Mouse (Mus musculus) MEL (cell line): ENCODE measurements around the gene Zfp384. TPM values are rescaled to one million over a fixed set of nuclear protein-coding genes. Genes with fewer than 3 reads are reported as not detected.
"Not testable (repeated sequence)": the region's sequence is repeated elsewhere in the genome, so short reads cannot be mapped to it uniquely, and the experiment has no call there.

ENCODE experiments used
- DNase-seq: peaks from one replicate; pipeline ENCODE4 v3.0.0; 2011; ENCODE audit warnings: low read depth, low spot score
- H3K27ac ChIP-seq: 2 replicates; pipeline ENCODE4 v1.5.1; 2012; ENCODE audit warnings: low read depth, mild to moderate bottlenecking, control low read depth, low read length, moderate library complexity; ENCODE audit not compliant: control insufficient read depth
- H3K27me3 ChIP-seq, 2 experiments: fragments of 150-350 bp in 1 of 2; sonication (generic) in 1 of 2; 2 replicates each; pipeline ENCODE4 v1.6.1; 2012; ENCODE audit warnings: low read length in 2 of 2, mild to moderate bottlenecking in 2 of 2, improper control_type of control experiment in 1 of 2, moderate library complexity in 1 of 2; ENCODE audit not compliant: insufficient read depth in 2 of 2, control insufficient read depth in 1 of 2
- H3K36me3 ChIP-seq, 2 experiments: 2 replicates each; pipeline ENCODE4 v1.6.1; 2012 to 2014; ENCODE audit warnings: low read length in 2 of 2, improper control_type of control experiment in 1 of 2, inconsistent platforms in 1 of 2, mild to moderate bottlenecking in 1 of 2; ENCODE audit not compliant: insufficient read depth in 2 of 2, control insufficient read depth in 1 of 2
- H3K4me1 ChIP-seq, 2 experiments: fragments of 150-350 bp in 1 of 2; sonication (generic) in 1 of 2; 2 replicates each; pipeline ENCODE4 v1.6.1; 2012; ENCODE audit warnings: low read length in 2 of 2, improper control_type of control experiment in 1 of 2, mild to moderate bottlenecking in 1 of 2; ENCODE audit not compliant: insufficient read depth in 2 of 2, control insufficient read depth in 1 of 2
- H3K4me3 ChIP-seq, 2 experiments: fragments of 150-350 bp in 1 of 2; sonication (generic) in 1 of 2; 2 replicates each; pipeline ENCODE4 v1.5.1; 2012; ENCODE audit warnings: low read depth in 2 of 2, low read length in 2 of 2, mild to moderate bottlenecking in 2 of 2, moderate library complexity in 2 of 2, control low read depth in 1 of 2, improper control_type of control experiment in 1 of 2; ENCODE audit not compliant: control insufficient read depth in 1 of 2, insufficient read depth in 1 of 2
- H3K79me2 ChIP-seq: 2 replicates; pipeline ENCODE4 v1.6.1; 2012; ENCODE audit warnings: mild to moderate bottlenecking, low read length, moderate library complexity; ENCODE audit not compliant: control insufficient read depth, poor library complexity, insufficient read depth
- H3K9ac ChIP-seq: 2 replicates; pipeline ENCODE4 v1.6.1; 2012; ENCODE audit warnings: low read depth, mild to moderate bottlenecking, control low read depth, low read length, moderate library complexity; ENCODE audit not compliant: control insufficient read depth, poor library complexity, severe bottlenecking
- H3K9me3 ChIP-seq: fragments of 150-350 bp; sonication (generic); replicated peaks from 2 replicates; pipeline ENCODE4 v1.6.1; 2012; ENCODE audit warnings: mild to moderate bottlenecking, low read length, improper control_type of control experiment, moderate library complexity; ENCODE audit not compliant: insufficient read depth
- BHLHE40 ChIP-seq: IDR thresholded peaks from 2 replicates; pipeline ENCODE4 v1.6.1; 2012; ENCODE audit warnings: low read depth, mild to moderate bottlenecking, inconsistent platforms, low read length, improper control_type of control experiment, borderline replicate concordance
- CHD1 ChIP-seq: IDR thresholded peaks from 2 replicates; pipeline ENCODE4 v1.6.1; 2012; ENCODE audit warnings: low read depth, mild to moderate bottlenecking, inconsistent platforms, low read length, improper control_type of control experiment
- CTCF ChIP-seq, 3 experiments: IDR thresholded peaks in 2 of 3; conservative IDR thresholded peaks in 1 of 3; 2 replicates each; pipeline ENCODE4 v1.5.1; 2011 to 2012; ENCODE audit warnings: low read length in 3 of 3, low read depth in 2 of 3, mild to moderate bottlenecking in 2 of 3, improper control_type of control experiment in 1 of 3, inconsistent platforms in 1 of 3, mixed read lengths in 1 of 3, moderate library complexity in 1 of 3; ENCODE audit not compliant: control insufficient read depth in 1 of 3, insufficient read depth in 1 of 3, poor library complexity in 1 of 3, severe bottlenecking in 1 of 3
- ELF1 ChIP-seq: IDR thresholded peaks from 2 replicates; pipeline ENCODE4 v1.6.1; 2014; ENCODE audit warnings: low read depth, mild to moderate bottlenecking, inconsistent platforms, low read length, improper control_type of control experiment, moderate library complexity
- GATA1 ChIP-seq: IDR thresholded peaks from 2 replicates; pipeline ENCODE4 v1.6.1; 2011; ENCODE audit warnings: low read depth, low read length, improper control_type of control experiment
- KAT2A ChIP-seq: conservative IDR thresholded peaks from 2 replicates; pipeline ENCODE4 v1.6.1; 2012; ENCODE audit warnings: low read depth, low read length, improper control_type of control experiment, inconsistent platforms
- MAZ ChIP-seq: IDR thresholded peaks from 2 replicates; pipeline ENCODE4 v1.6.1; 2012; ENCODE audit warnings: low read depth, mild to moderate bottlenecking, inconsistent platforms, low read length, improper control_type of control experiment
- MEF2A ChIP-seq: IDR thresholded peaks from 2 replicates; pipeline ENCODE4 v1.6.1; 2014; ENCODE audit warnings: low read depth, mild to moderate bottlenecking, inconsistent platforms, low read length, improper control_type of control experiment; ENCODE audit not compliant: poor library complexity, insufficient replicate concordance, severe bottlenecking; ENCODE audit errors: extremely low read depth
- MXI1 ChIP-seq: IDR thresholded peaks from 2 replicates; pipeline ENCODE4 v1.6.1; 2011; ENCODE audit warnings: mild to moderate bottlenecking, low read depth, low read length, improper control_type of control experiment
- NELFE ChIP-seq: IDR thresholded peaks from 2 replicates; pipeline ENCODE4 v1.6.1; 2011; ENCODE audit warnings: low read depth, low read length, improper control_type of control experiment
- POLR2AphosphoS5 ChIP-seq: IDR thresholded peaks from 2 replicates; pipeline ENCODE4 v1.6.1; 2012; ENCODE audit warnings: low read depth, borderline replicate concordance, mild to moderate bottlenecking, inconsistent platforms, low read length, moderate library complexity, mixed read lengths
- RAD21 ChIP-seq: IDR thresholded peaks from 2 replicates; pipeline ENCODE4 v1.6.1; 2011; ENCODE audit warnings: mild to moderate bottlenecking, low read depth, low read length, improper control_type of control experiment
- SMC3 ChIP-seq: IDR thresholded peaks from 2 replicates; pipeline ENCODE4 v1.6.1; 2011; ENCODE audit warnings: low read depth, low read length, improper control_type of control experiment
- TBP ChIP-seq: IDR thresholded peaks from 2 replicates; pipeline ENCODE4 v1.8.0; 2011; ENCODE audit warnings: low read depth, low read length, improper control_type of control experiment
- TCF12 ChIP-seq: IDR thresholded peaks from 2 replicates; pipeline ENCODE4 v1.6.1; 2014; ENCODE audit warnings: low read depth, mild to moderate bottlenecking, inconsistent platforms, low read length, improper control_type of control experiment, moderate library complexity
- USF1 ChIP-seq: IDR thresholded peaks from 2 replicates; pipeline ENCODE4 v1.6.1; 2014; ENCODE audit warnings: low read depth, mild to moderate bottlenecking, inconsistent platforms, low read length, improper control_type of control experiment, moderate library complexity
- ZC3H11A ChIP-seq: IDR thresholded peaks from 2 replicates; pipeline ENCODE4 v1.6.1; 2012; ENCODE audit warnings: low read depth, mild to moderate bottlenecking, inconsistent platforms, low read length, improper control_type of control experiment
- polyA plus RNA-seq, 2 experiments: library from polyadenylated mRNA; stranded (reverse) in 1 of 2; unstranded in 1 of 2; fragments of >175 nt in 1 of 2; fragments of >200 nt in 1 of 2; gene quantifications; 2 replicates each; pipeline versions ENCODE4 v1.2.1 to v1.2.4; 2012; ENCODE audit warnings: low replicate concordance in 2 of 2, low read depth in 1 of 2; ENCODE audit not compliant: insufficient read length in 2 of 2, insufficient read depth in 1 of 2, missing spikeins in 1 of 2
- total RNA-seq: library from RNA; depleted of rRNA; stranded (reverse); fragments of 300-350 nt; gene quantifications from 2 replicates; pipeline ENCODE4 v1.2.3, GENCODE M21; 2012

The Zfp384 gene
- total and polyA plus RNA-seq, 3 experiments: 19.5 to 57.4 TPM; not detected in 1

DNA sequence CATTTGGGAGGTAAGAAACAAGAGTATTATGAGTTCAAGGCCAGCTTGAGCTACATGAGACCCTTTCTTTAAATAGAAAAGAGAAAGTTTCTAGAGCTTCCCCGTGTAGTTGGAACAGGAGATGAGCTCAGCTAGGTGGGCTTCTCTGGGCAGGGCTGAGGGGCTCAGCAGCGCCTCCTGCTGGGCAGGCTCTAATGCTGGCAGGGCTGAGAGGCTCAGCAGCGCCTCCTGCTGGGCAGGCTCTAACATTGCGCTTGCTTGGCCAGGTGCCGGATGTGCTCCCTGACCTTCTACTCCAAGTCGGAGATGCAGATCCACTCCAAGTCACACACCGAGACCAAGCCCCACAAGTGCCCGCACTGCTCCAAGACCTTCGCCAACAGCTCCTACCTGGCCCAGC, 21.6 kb downstream of the Zfp384 start:
- H3K27ac ChIP-seq, H3K79me2 ChIP-seq, H3K4me3 ChIP-seq, H3K9ac ChIP-seq, H3K27me3 ChIP-seq, H3K4me1 ChIP-seq, H3K9me3 ChIP-seq: not testable (repeated sequence)
- H3K36me3 ChIP-seq: peaks cover 0 to 22% of the 10 kb centered on the region in 2 experiments; a peak in 2 of 4 replicates
- peak; percentile 58 for DNase-seq
- TF ChIP-seq SMC3 (peak; percentile 44), RAD21 (peak; percentile 6; the same call in 1 of the 2 replicates), CTCF (IDR thresholded peaks at IDR 0.05 in 2 of 3, conservative IDR thresholded peaks at IDR 0.05 in 1 of 3; ENCODE audit: control insufficient read depth in 1 of 3, insufficient read depth in 1 of 3, low read depth in 2 of 3, low read length in 3 of 3, poor library complexity in 1 of 3, severe bottlenecking in 1 of 3) (peak; percentile 73 to 83 (median 82))

- TF ChIP-seq POLR2AphosphoS5 (no peak), CTCF (IDR thresholded peaks at IDR 0.05 in 2 of 3, conservative IDR thresholded peaks at IDR 0.05 in 1 of 3; ENCODE audit: control insufficient read depth in 1 of 3, insufficient read depth in 1 of 3, low read depth in 2 of 3, low read length in 3 of 3, poor library complexity in 1 of 3, severe bottlenecking in 1 of 3) (no peak), MXI1 (no peak), USF1 (no peak), ELF1 (no peak), BHLHE40 (no peak), CHD1 (no peak), TCF12 (no peak), KAT2A (no peak), GATA1 (no peak), MAZ (no peak), ZC3H11A (no peak), SMC3 (no peak), TBP (no peak)
- Histone ChIP-seq H3K27ac (no peak overlapping the region), H3K36me3 (peaks cover 0 to 17% of the 10 kb centered on the region in 2 experiments; a peak in 2 of 4 replicates), H3K9me3 (no peaks in the 10 kb centered on the region), H3K27me3 (no peaks in the 10 kb centered on the region), H3K79me2 (no peaks in the 10 kb centered on the region), H3K9ac (no peak overlapping the region), H3K4me1 (no peaks in the 10 kb centered on the region), H3K4me3 (no peak overlapping the region)
- DNase-seq: no peak
Observed at GRCm38 (mm10) chr6:125031604-125032003, 22.7 kb downstream of the Zfp384 start.

DNA sequence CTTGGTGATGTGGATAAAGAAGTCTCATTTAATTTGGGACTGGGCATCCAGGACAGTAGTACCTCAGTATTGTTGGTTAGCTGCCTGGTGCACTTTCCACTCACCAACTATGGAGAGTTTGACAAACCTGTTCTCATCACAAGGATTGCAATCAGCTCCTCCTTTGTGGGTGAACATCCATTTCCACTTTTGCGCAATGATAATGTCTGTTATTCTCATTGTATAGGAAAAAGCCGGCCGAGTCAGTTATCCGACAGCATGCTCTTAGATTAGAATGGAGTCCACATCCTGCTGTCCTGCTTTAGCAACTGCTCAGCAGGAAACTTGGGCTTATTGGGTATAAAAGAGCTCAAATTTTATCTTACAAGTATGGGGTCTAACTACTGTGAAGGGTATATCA, 29.7 kb downstream of the Zfp384 start:
- peaks cover 4 to 22% of the 10 kb centered on the region in 2 experiments for H3K36me3 ChIP-seq
- peaks cover 13 to 18% of the 10 kb centered on the region in 2 experiments for H3K4me1 ChIP-seq
- H3K9ac ChIP-seq: no peak overlapping the region
- H3K27ac ChIP-seq: peak overlapping the region; percentile 86
- peaks cover 5% of the 10 kb centered on the region; the same call in 1 of the 2 replicates for H3K79me2 ChIP-seq
- no peak overlapping the region for H3K4me3 ChIP-seq
- no peak for DNase-seq
- no peak for TF ChIP-seq MEF2A
- TF ChIP-seq ZC3H11A: no peak
- no peak for TF ChIP-seq CHD1
- TF ChIP-seq NELFE: no peak
- no peaks in the 10 kb centered on the region for H3K27me3 ChIP-seq
- H3K9me3 ChIP-seq: no peaks in the 10 kb centered on the region
